Mouse (Mus musculus) cerebellum, adult (tissue): ENCODE results near the gene Gm5622.
"Not testable (repeated sequence)": the region's sequence is repeated elsewhere in the genome, so short reads cannot be mapped to it uniquely, and the experiment has no call there.

ENCODE experiments used
- ATAC-seq: cut with Nextera tagmentation; 2 replicates; pipeline ENCODE4 v1.9.2; 2017; ENCODE audit warnings: mild to moderate bottlenecking, moderate library complexity, mixed read lengths; ENCODE audit not compliant: insufficient number of reproducible peaks, low FRiP score, low TSS enrichment

Gm5622 gene

GRCm38 (mm10) chr14:51552490-51552889 is at the start of gene Gm5622:
Gene Gm5622, plus strand, starts transcription at chr14:51552790.
- no peak for ATAC-seq

- ATAC-seq, result no peak
Measured at GRCm38 (mm10) chr14:51507416-51507815, 45.2 kb upstream of the Gm5622 start.

GRCm38 (mm10) chr14:51573963-51574362 is 21.4 kb downstream of the Gm5622 start, which contains the start of gene Gm17175:
Gene Gm17175, minus strand, starts transcription at chr14:51574063.
- ATAC-seq, result not testable (repeated sequence)

DNA sequence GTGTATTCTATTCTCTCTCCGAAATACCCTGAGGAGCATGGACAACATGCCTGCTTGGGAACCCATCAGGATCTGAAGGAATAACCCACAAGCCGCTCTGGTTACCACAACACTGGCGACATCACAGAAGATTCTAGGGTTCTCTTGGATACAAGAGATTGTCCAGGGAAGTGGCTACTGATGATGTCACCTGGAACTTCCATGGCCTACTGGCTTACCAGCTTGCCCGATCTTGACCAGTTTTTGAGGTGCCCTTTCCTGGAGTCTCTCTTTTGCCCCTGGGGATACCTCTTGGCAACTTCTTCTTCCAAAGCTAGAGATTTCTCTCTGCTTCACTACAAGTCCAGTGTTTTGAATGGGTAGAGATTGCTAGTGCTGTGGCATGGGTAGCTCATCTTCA is 39.4 kb downstream of the Gm5622 start, which contains the start of gene Gm17174:
Gene Gm17174 (minus strand): TSS at position 101 of the 400 bp plus-strand sequence.
- ATAC-seq, result not testable (repeated sequence)

GRCm38 (mm10) chr14:51611210-51611609 is 58.6 kb downstream of the Gm5622 start, which contains the start of gene Gm17078:
Gene Gm17078, minus strand, starts transcription at chr14:51611310.
- no peak for ATAC-seq

- not testable (repeated sequence) for ATAC-seq
Measured at GRCm38 (mm10) chr14:51632426-51632825, 79.8 kb downstream of the Gm5622 start.

GRCm38 (mm10) chr14:51635566-51635965 is 83.0 kb downstream of the Gm5622 start, which contains the start of gene Gm4181:
Gene Gm4181, minus strand, starts transcription at chr14:51635666.
- not testable (repeated sequence) for ATAC-seq

DNA sequence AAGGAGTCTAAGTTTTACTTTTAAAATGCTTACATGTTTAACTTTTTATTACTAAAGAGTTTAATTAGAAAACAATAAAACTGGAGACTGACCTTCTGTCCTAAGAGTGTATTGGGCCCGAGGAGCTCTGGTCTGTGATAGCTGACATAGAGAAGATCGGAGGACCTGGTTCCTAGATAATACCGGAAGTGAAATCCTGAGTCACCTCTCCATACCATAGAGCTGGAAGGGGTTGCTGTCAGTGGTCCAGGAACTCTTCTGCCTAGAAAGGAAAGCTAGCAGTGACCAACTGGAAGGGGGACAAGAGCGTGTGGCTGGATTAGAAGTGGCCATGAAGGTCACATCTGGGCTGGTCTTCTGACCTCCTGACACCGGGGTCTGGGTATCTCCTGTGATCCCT is 124.7 kb downstream of the Gm5622 start:
- ATAC-seq, result no peak

DNA sequence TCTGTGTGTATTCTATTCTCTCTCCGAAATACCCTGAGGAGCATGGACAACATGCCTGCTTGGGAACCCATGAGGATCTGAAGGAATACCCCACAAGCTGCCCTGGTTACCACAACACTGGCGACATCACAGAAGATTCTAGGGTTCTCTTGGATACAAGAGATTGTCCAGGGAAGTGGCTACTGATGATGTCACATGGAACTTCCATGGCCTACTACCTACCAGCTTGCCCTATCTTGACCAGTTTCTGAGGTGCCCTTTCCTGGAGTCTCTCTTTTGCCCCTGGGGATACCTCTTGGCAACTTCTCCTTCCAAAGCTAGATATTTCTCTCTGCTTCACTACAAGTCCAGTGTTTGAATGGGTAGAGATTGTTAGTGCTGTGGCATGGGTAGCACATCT is 142.8 kb downstream of the Gm5622 start, which contains the start of gene Gm17079:
Gene Gm17079 (minus strand): TSS at position 101 of the 400 bp plus-strand sequence.
- ATAC-seq, result not testable (repeated sequence)
